Comparison of ENCODE assay signal across 8 mouse cellular contexts in the genomic region with DNA sequence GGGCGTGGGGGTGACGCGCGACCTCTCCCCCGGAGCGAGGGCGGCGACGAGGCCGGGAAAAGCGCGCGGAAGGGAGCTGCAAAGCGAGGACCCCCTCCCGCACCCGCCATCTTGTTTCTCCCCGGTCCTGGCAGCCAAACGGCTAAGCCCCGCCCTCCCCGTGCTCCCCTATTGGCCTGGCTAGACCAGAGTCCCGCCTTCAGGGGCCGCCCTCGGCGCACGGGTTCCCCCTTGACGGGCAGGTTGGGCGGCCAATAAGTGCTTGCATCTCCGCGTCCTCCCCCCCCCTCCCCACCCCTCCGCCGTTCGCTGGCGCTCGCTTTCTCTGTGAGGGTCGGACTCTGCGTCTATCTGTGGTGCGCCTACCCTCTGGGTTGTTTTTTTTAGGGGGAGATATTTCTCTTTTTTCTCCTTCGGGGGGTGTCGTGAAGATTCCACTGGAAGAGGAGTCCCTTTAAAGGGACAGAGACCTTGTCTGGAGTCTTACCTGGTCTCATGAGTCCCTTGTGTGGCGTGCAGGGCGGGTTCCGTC. TPM values are rescaled to one million over a fixed set of nuclear protein-coding genes. Genes with fewer than 3 reads are reported as not detected.
DNase-seq lines count a peak whose midpoint lies in the region; ATAC-seq lines count a peak whose summit lies in the region.

No protein-coding gene starts in this region.

- peak; percentile 93 for ATAC-seq in inflammation-experienced regulatory T-cells, adult 6 months
- peak; percentile 94 for ATAC-seq in megakaryocyte progenitor cell, adult 5-6 weeks (replicated peaks; ENCODE audit: poor library complexity)

- intact Hi-C loops in gastrocnemius, postnatal 14 days (cut with DNase I; ENCODE audit: low total_unique reads), result no loop called here
- intact Hi-C loops in left cerebral cortex, postnatal 10 days (cut with DNase I), result loop anchor here (2.0 kb wide), 1 partner anchor 111 kb away; a partner anchor contains a TSS

- DNase-seq in adrenal gland, adult 18-20 months (ENCODE audit: low spot score in 2 of 2), result peak; percentile 98
- peak; percentile 100 for DNase-seq in embryo, embryonic 10.5 days (ENCODE audit: low spot score)
- DNase-seq in gastrocnemius, postnatal 14 days, result peak; percentile 100
- peak; percentile 96 to 100 for DNase-seq in left cerebral cortex, postnatal 10 days (ENCODE audit: extremely low spot score in 1 of 2, low spot score in 2 of 2)
- DNase-seq in right cerebral cortex, postnatal 10 days (ENCODE audit: low spot score in 2 of 2), result peak; percentile 98 to 99
- DNase-seq in urinary bladder, postnatal 14 days (ENCODE audit: low spot score), result peak; percentile 99

RNA-seq across cellular contexts. Expression of a gene that starts 0.7 kb away (rescaled TPM):
- total RNA-seq in adrenal gland, adult 18-20 months (2021), result 10 to 100 TPM; 51.7 to 91.8 TPM
- 10 to 100 TPM; 14.5 to 15.0 TPM for total RNA-seq in gastrocnemius, postnatal 14 days (2021)
- 1 to 10 TPM; 3.0 to 4.1 (median 3.1) TPM for polyA plus RNA-seq in inflammation-experienced regulatory T-cells, adult 6 months (2017; shearing (Covaris generic))
- 10 to 100 TPM; 44.5 to 55.7 TPM for total RNA-seq in left cerebral cortex, postnatal 10 days (2021)
- total RNA-seq in megakaryocyte progenitor cell, adult 5-6 weeks (2015), result 29.5 and 29.9 TPM in 2 replicates
- 3.4 and 3.9 TPM in 2 replicates for total RNA-seq in megakaryocyte progenitor cell, adult 5-6 weeks (2017)

RNA-seq across cellular contexts. Expression of a gene that starts 32.4 kb away (rescaled TPM):
- 100 to 1,000 TPM in 1 of 2 experiments, 10 to 100 TPM in 1; 63.5 to 395 TPM for total RNA-seq in adrenal gland, adult 18-20 months (2021)
- under 1 TPM; 0.24 to 0.39 TPM for total RNA-seq in gastrocnemius, postnatal 14 days (2021)
- not detected for polyA plus RNA-seq in inflammation-experienced regulatory T-cells, adult 6 months (2017; shearing (Covaris generic))
- total RNA-seq in left cerebral cortex, postnatal 10 days (2021), result under 1 TPM; 0.66 to 0.75 TPM
- total RNA-seq in megakaryocyte progenitor cell, adult 5-6 weeks (2015), result 1.3 and 2.2 TPM in 2 replicates
- total RNA-seq in megakaryocyte progenitor cell, adult 5-6 weeks (2017), result 1.1 and 4.8 TPM in 2 replicates

RNA-seq across cellular contexts. Expression of a gene that starts 56.7 kb away (rescaled TPM):
- total RNA-seq in adrenal gland, adult 18-20 months (2021), result under 1 TPM in 1 of 2 experiments, not detected in 1; 0.13 TPM
- total RNA-seq in gastrocnemius, postnatal 14 days (2021), result under 1 TPM in 1 of 2 experiments, not detected in 1; 0.04 TPM
- polyA plus RNA-seq in inflammation-experienced regulatory T-cells, adult 6 months (2017; shearing (Covaris generic)), result not detected
- under 1 TPM; 0.53 to 0.60 TPM for total RNA-seq in left cerebral cortex, postnatal 10 days (2021)
- 0.02 and 0.10 TPM in 2 replicates for total RNA-seq in megakaryocyte progenitor cell, adult 5-6 weeks (2015)
- 0.14 TPM in 1 of 2 replicates, not detected in the other for total RNA-seq in megakaryocyte progenitor cell, adult 5-6 weeks (2017)

Comparison
In these comparisons a context has a peak if more than half of its experiments do, and no peak if none do; other contexts are left out.
1. Peak in every context shown above with its lines: DNase-seq and ATAC-seq.
2. RNA of a gene that starts 32.4 kb away (total RNA-seq): 63.5 to 395 TPM in adrenal gland, adult 18-20 months; 1.1 to 4.8 TPM in megakaryocyte progenitor cell, adult 5-6 weeks, 0.66 to 0.75 TPM in left cerebral cortex, postnatal 10 days and 0.24 to 0.39 TPM in gastrocnemius, postnatal 14 days; every median in the first group is over 10 times any median in the second.